Mouse (Mus musculus): ENCODE measurements around the gene 4430402I18Rik.

GRCm38 (mm10) chr19:29016204-29016765 lies 48.7 kb upstream of the 4430402I18Rik start:
- TF ChIP-seq GATA1 (IDR thresholded peaks at IDR 0.05; ENCODE audit: borderline replicate concordance, low read length) (no peak), FLI1 (IDR thresholded peaks at IDR 0.05; ENCODE audit: low read length) (no peak)
